Mouse (Mus musculus) activated CD4-positive, CD25-positive, alpha-beta regulatory T cell, adult 9 weeks (primary cell): ENCODE data around the gene Aldh1l1. TPM values are rescaled to one million over a fixed set of nuclear protein-coding genes. Genes with fewer than 3 reads are reported as not detected.

Source experiments
- polyA plus RNA-seq: library from polyadenylated mRNA; unstranded; fragments of 100-300 nt; shearing (Covaris generic); gene quantifications from one replicate; pipeline ENCODE4 v1.2.1, GENCODE M21; 2017

The Aldh1l1 gene
- polyA plus RNA-seq, result 1.2 TPM

GRCm38 (mm10) chr6:90486176-90486921, at the start of gene Aldh1l1:
TSS of gene Aldh1l1 (plus strand) at chr6:90486427.

GRCm38 (mm10) chr6:90462181-90462706, 24.0 kb upstream of the Aldh1l1 start, which contains the start of gene Klf15:
TSS of gene Klf15 (plus strand) at chr6:90462576.

GRCm38 (mm10) chr6:90604533-90605297, 118.5 kb downstream of the Aldh1l1 start, which contains the start of gene Slc41a3:
TSS of gene Slc41a3 (plus strand) at chr6:90604725.

Other genes starting within 250 kb of the Aldh1l1 start
- gene Vmn1r54, start 240.1 kb upstream of the Aldh1l1 start, polyA plus RNA-seq, result not detected
- gene BC048671, start 185.2 kb upstream of the Aldh1l1 start, polyA plus RNA-seq, result not detected
- gene Chst13, start 161.2 kb upstream of the Aldh1l1 start, polyA plus RNA-seq, result not detected
- gene Uroc1, start 153.1 kb upstream of the Aldh1l1 start, polyA plus RNA-seq, result not detected
- 2.5 TPM for gene Zxdc, start 116.9 kb upstream of the Aldh1l1 start, polyA plus RNA-seq
- gene Cfap100, start 57.6 kb upstream of the Aldh1l1 start, polyA plus RNA-seq, result not detected
- gene Klf15, start 23.9 kb upstream of the Aldh1l1 start, polyA plus RNA-seq, result not detected
- gene Slc41a3, start 118.3 kb downstream of the Aldh1l1 start, polyA plus RNA-seq, result 14.0 TPM